Mouse (Mus musculus) hindbrain, embryonic 16.5 days (tissue): ENCODE data around the gene Dus2. TPM values are rescaled to one million over a fixed set of nuclear protein-coding genes. Genes with fewer than 3 reads are reported as not detected.

ENCODE experiments used
- ATAC-seq: fragments of 200-750 bp; cut with Nextera tagmentation; 2 replicates; pipeline ENCODE4 v1.8.0; 2017; ENCODE audit warnings: moderate TSS enrichment, moderate library complexity
- H3K27ac ChIP-seq: fragments of 300-500 bp; sonication (generic); 2 replicates; pipeline ENCODE4 v1.5.1; 2014; ENCODE audit warnings: low read depth, mild to moderate bottlenecking, control low read depth, low read length, moderate library complexity
- H3K27me3 ChIP-seq: fragments of 300-500 bp; sonication (generic); replicated peaks from 2 replicates; pipeline ENCODE4 v1.6.1; 2014; ENCODE audit warnings: low read length; ENCODE audit not compliant: control insufficient read depth, insufficient read depth
- H3K36me3 ChIP-seq: fragments of 300-500 bp; sonication (generic); 2 replicates; pipeline ENCODE4 v1.6.1; 2014; ENCODE audit warnings: mild to moderate bottlenecking, low read length, moderate library complexity, mixed read lengths; ENCODE audit not compliant: control insufficient read depth, insufficient read depth
- H3K4me1 ChIP-seq: fragments of 300-500 bp; sonication (generic); 2 replicates; pipeline ENCODE4 v1.6.1; 2014; ENCODE audit warnings: low read depth, low read length; ENCODE audit not compliant: control insufficient read depth, insufficient read depth
- H3K4me2 ChIP-seq: fragments of 300-500 bp; sonication (generic); 2 replicates; pipeline ENCODE4 v1.6.1; 2014; ENCODE audit warnings: mild to moderate bottlenecking, low read length, control low read depth, moderate library complexity
- H3K4me3 ChIP-seq: fragments of 300-500 bp; sonication (generic); 2 replicates; pipeline ENCODE4 v1.5.1; 2014; ENCODE audit warnings: mild to moderate bottlenecking, low read length, control low read depth, moderate library complexity
- H3K9ac ChIP-seq: fragments of 300-500 bp; sonication (generic); 2 replicates; pipeline ENCODE4 v1.6.1; 2014; ENCODE audit warnings: low read depth, mild to moderate bottlenecking, control low read depth, low read length, moderate library complexity
- H3K9me3 ChIP-seq: fragments of 300-500 bp; sonication (generic); 2 replicates; pipeline ENCODE4 v1.6.1; 2014; ENCODE audit warnings: mild to moderate bottlenecking, low read length, moderate library complexity; ENCODE audit not compliant: control insufficient read depth
- WGBS: fragments of 180-500 bp; shearing (Covaris S2); extraction: QIAGEN DNeasy Blood & Tissue Kit; methylation state at CpG from one replicate; pipeline ENCODE4 v1.1.7; 2014; 5-methylcytosine and 5-hydroxymethylcytosine counted together
- polyA plus RNA-seq: library from polyadenylated mRNA; unstranded; fragments of >200 nt; fragmentation: Nextera tagmentation; extraction: Ambion mirVana; gene quantifications from 2 replicates; pipeline ENCODE4 v1.2.1, GENCODE M21; 2015

Dus2 gene
- 30.3 and 31.8 TPM in 2 replicates for polyA plus RNA-seq

DNA sequence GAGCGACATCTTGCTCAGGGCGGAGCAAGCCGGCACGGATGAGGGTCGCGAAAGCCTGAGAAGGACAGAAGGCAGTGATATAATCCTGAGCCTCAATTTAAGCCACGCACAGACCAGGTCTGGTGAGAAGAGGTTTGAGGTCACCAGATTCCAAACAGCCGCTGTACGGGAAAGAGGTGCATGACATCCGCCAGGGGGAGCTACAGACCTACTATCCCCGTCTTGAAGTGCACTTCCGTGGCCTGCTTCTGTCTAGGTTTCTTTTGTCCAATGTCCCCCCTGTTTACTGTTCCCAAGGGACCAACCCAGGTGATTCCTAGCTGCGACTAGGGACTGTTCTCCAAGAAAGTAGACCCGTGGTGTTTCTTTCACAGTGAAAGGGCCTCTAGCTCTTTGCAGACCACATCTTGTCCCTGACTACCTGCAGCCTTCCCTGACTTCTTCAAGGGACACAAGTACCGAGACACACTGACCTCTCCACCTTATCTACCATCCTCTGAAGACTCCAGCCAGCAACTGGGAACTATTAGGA, at the start of gene Dus2:
Gene Dus2 (plus strand): TSS at position 482 of the 532 bp plus-strand sequence.
- WGBS: 17% methylated on average over 13 of the region's 15 CpGs
- Histone ChIP-seq H3K36me3 (no peaks in the 10 kb centered on the region), H3K4me2 (no peak within 1 kb of the TSS), H3K4me1 (no peaks in the 10 kb centered on the region), H3K4me3 (no peak within 1 kb of the TSS), H3K9me3 (no peaks in the 10 kb centered on the region), H3K27me3 (no peaks in the 10 kb centered on the region), H3K9ac (0 out of 2 replicates have a peak within 1 kb of the TSS, but pooled peaks have one; percentile 23), H3K27ac (no peak within 1 kb of the TSS)
- no peak for ATAC-seq

DNA sequence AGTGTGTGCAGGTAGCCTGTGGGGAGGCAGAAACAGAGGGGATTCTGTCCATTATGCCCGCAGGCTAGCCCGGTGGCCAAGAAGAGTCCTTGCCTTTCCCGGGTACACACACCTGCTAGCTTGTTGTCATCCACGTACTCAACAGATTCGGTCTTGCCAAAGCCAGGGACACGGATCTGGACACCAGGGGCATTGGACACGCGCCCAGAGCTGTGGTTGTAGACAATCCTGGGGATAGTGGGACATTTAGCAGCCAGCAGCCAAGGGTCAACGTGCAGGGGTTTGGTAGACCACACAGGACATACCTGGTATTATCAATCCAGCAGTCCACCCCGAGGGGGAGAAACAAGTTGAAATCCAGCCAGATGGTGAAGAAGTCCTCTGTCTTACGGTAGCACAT, 49.1 kb upstream of the Dus2 start:
- H3K4me1 ChIP-seq: peaks cover 4% of the 10 kb centered on the region
- no peak overlapping the region for H3K4me2 ChIP-seq
- no peak for ATAC-seq
- no peak overlapping the region for H3K27ac ChIP-seq
- H3K36me3 ChIP-seq: no peaks in the 10 kb centered on the region
- 91% methylated on average over 11 of the region's 11 CpGs for WGBS
- H3K4me3 ChIP-seq: no peak overlapping the region
- H3K9me3 ChIP-seq: no peaks in the 10 kb centered on the region
- H3K27me3 ChIP-seq: no peaks in the 10 kb centered on the region
- no peak overlapping the region for H3K9ac ChIP-seq

DNA sequence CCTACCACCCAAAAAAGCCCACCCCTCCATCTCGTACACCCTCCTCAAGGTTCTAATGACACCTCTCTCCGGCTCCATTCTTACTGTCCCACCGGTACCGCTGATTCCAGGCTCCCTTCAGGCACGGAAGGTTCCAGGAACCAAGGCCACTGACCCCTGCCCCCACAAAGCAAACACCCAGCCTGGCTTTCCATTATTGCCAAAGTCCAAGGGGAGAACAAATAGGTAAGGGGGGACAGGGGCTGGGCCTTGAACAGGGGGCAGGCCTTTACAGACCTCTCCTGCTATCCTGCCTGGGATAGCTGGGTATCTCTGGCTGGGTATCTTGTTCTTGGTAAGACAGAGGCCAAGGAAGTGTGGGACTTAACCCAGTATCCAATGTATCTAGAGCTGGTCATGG, 48.6 kb upstream of the Dus2 start:
- Histone ChIP-seq H3K36me3 (no peaks in the 10 kb centered on the region), H3K9me3 (no peaks in the 10 kb centered on the region), H3K4me1 (peaks cover 4% of the 10 kb centered on the region), H3K4me3 (no peak overlapping the region), H3K9ac (no peak overlapping the region), H3K4me2 (no peak overlapping the region), H3K27me3 (no peaks in the 10 kb centered on the region), H3K27ac (no peak overlapping the region)
- no peak for ATAC-seq
- WGBS: 98% methylated on average over 5 of the region's 5 CpGs

DNA sequence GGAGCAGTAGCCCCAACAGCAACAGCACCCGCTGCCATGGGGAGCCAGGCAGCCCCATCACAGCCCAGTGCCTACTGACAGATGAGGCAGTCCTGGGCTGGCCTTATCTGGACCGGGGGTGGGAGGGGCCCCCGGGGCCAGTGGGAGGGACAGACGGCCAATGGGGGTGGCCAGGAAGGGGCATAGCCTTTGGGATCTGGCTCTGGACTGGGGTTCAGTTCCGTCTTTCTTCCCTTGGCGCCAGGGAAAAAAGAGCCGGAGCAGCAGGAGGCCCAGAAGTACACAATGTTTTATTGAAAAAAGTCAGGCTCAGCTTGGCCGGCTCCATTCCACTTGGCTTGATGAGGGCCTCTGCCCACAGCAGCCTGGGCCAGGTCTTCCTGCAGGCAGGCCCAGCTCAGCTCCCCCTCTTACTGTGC, 47.8 kb upstream of the Dus2 start, which contains the start of gene Lcat:
Gene Lcat (minus strand): TSS at position 62 of the 419 bp plus-strand sequence.
- no peaks in the 10 kb centered on the region for H3K36me3 ChIP-seq
- H3K9me3 ChIP-seq: no peaks in the 10 kb centered on the region
- no peak within 1 kb of the TSS for H3K4me2 ChIP-seq
- H3K4me1 ChIP-seq: peaks cover under 1% of the 10 kb centered on the region
- H3K4me3 ChIP-seq: no peak within 1 kb of the TSS
- H3K27me3 ChIP-seq: no peaks in the 10 kb centered on the region
- ATAC-seq: peak; percentile 87
- peak within 1 kb of the TSS; percentile 58; the same call in 1 of the 2 replicates for H3K27ac ChIP-seq
- no peak within 1 kb of the TSS for H3K9ac ChIP-seq
- WGBS: 55% methylated on average over 7 of the region's 8 CpGs

DNA sequence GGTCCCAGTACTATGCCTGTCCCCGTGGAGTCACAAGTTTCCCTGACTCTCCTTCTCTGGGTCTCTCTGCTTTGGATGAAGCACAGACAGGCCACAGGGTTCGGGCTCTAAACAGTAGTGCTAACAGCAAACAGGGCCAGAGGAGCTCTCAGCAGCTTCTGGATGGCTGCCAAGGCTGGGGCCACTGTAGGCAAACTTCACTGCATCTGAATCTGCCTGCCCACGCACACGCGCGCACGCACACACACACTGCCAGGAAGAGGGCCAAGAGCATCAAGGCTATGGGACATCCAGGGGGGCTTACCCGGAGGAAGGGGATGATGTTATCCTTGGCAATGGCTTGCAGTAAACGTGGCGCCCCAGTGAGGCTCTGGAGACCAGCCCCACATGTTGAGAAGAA, 41.8 kb upstream of the Dus2 start:
- Histone ChIP-seq H3K4me2 (no peak overlapping the region), H3K4me1 (peaks cover 7% of the 10 kb centered on the region; the same call in 1 of the 2 replicates), H3K27ac (peak overlapping the region; percentile 31), H3K4me3 (no peak overlapping the region), H3K9ac (no peak overlapping the region), H3K36me3 (no peaks in the 10 kb centered on the region), H3K27me3 (no peaks in the 10 kb centered on the region), H3K9me3 (no peaks in the 10 kb centered on the region)
- ATAC-seq: peak; percentile 46
- WGBS: 48% methylated on average over 10 of the region's 10 CpGs

DNA sequence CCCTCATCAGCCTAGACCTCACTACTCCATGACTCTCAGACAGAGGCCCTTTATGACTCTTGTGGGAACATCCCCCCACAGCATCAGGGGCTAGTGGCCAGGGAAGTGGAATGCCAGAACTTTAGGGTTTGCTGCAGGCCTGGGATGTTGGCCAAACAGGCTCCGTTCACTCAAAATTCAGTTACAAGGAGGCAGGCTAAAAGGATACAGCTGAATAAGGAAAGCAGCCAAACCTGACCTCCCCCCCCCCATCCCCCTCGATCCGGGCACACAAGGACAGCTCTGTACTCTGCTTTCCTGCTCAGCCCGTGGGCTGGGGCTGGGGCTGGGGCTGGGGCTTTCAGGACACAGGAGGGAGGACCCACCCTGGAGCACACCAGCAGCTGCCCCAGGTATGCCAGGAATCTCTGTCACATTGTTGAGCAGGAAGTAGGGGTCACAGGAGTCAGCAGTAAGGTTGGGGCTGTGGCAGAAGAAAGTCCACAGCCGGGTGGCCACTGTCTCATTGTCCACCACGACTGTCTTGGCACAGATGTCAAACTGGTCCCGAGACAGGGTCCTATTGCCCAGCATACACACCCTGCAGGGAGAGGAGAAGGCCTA, 40.0 kb upstream of the Dus2 start:
- no peak overlapping the region for H3K4me3 ChIP-seq
- peaks cover 7% of the 10 kb centered on the region; the same call in 1 of the 2 replicates for H3K4me1 ChIP-seq
- no peak overlapping the region for H3K9ac ChIP-seq
- ATAC-seq: peak; percentile 95
- peak overlapping the region; percentile 10; the same call in 1 of the 2 replicates for H3K4me2 ChIP-seq
- H3K9me3 ChIP-seq: no peaks in the 10 kb centered on the region
- H3K36me3 ChIP-seq: no peaks in the 10 kb centered on the region
- WGBS: 37% methylated on average over 7 of the region's 7 CpGs
- H3K27ac ChIP-seq: peak overlapping the region; percentile 77
- no peaks in the 10 kb centered on the region for H3K27me3 ChIP-seq

DNA sequence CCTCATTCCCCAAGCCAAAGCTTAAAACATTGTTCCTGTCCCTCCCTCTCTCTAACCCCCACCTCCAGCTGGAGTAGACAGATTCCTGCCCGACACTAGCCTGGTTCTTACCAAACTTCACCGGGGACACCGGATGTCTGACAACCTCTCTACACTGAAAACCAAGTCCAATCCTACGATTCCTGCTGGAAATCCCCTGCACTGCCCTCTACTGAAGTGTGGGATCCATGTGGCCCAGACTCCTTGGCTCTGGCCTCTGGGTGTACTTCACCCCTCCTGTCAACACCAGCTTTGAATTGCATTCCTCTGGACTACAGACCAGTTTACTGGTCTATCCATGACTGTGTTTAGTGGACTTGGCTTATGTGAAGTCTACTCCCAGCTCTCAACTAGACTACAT, 34.6 kb upstream of the Dus2 start:
- H3K9ac ChIP-seq: no peak overlapping the region
- H3K36me3 ChIP-seq: no peaks in the 10 kb centered on the region
- H3K27me3 ChIP-seq: no peaks in the 10 kb centered on the region
- WGBS: 93% methylated on average over 4 of the region's 4 CpGs
- no peak for ATAC-seq
- no peak overlapping the region for H3K27ac ChIP-seq
- no peak overlapping the region for H3K4me2 ChIP-seq
- H3K4me3 ChIP-seq: no peak overlapping the region
- no peaks in the 10 kb centered on the region; the same call in 1 of the 2 replicates for H3K4me1 ChIP-seq
- H3K9me3 ChIP-seq: no peaks in the 10 kb centered on the region

DNA sequence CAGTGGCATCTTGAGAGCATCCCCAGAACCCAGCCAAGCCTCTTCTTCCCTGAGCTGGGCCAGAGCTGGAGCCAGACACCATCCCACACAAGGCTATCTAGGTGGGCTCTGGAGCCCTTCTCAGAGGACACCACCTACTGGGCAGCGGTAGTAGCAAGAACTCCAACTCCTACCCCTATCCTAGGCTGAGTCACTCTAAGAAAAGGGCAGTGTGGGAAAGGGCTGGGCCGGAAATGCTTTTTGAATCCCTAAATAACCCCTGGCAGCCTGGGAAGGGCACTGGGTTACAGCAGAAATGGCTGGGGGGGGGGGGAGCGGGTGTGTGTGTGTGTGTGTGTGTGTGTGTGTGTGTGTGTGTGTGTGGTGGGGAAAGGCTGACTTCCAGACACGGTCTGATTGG, 33.3 kb upstream of the Dus2 start:
- no peak for ATAC-seq
- H3K4me2 ChIP-seq: no peak overlapping the region
- 79% methylated on average over 3 of the region's 4 CpGs for WGBS
- no peaks in the 10 kb centered on the region for H3K9me3 ChIP-seq
- no peaks in the 10 kb centered on the region for H3K27me3 ChIP-seq
- no peak overlapping the region for H3K9ac ChIP-seq
- H3K36me3 ChIP-seq: no peaks in the 10 kb centered on the region
- no peak overlapping the region for H3K27ac ChIP-seq
- H3K4me1 ChIP-seq: no peaks in the 10 kb centered on the region; the same call in 1 of the 2 replicates
- no peak overlapping the region for H3K4me3 ChIP-seq

DNA sequence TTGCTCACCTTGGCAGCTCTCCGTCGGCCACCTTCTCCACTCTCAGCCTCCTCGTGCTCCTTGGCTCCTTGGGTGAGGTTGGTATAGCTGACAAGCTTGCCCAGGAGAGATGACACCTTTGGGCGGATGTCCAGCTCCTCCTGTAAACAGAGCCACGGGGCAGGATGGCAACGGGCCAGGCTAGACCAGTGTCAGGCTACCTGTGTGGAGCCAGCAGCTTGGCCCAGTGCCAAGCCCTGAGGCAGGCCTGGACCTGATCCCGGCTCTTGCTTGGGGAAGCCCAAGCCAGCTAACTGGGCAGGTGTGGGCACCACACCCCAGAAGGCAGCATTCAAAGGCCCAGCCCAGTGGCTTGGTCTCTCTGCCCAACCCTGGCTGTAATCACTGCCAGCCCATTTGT, 31.8 kb upstream of the Dus2 start:
- Histone ChIP-seq H3K9me3 (no peaks in the 10 kb centered on the region), H3K36me3 (no peaks in the 10 kb centered on the region), H3K27me3 (peaks cover under 1% of the 10 kb centered on the region), H3K4me3 (no peak overlapping the region), H3K4me1 (no peaks in the 10 kb centered on the region; the same call in 1 of the 2 replicates), H3K4me2 (no peak overlapping the region), H3K27ac (no peak overlapping the region), H3K9ac (no peak overlapping the region)
- peak; percentile 42; the same call in 1 of the 2 replicates for ATAC-seq
- WGBS: 78% methylated on average over 7 of the region's 7 CpGs
